In the genomic region with DNA sequence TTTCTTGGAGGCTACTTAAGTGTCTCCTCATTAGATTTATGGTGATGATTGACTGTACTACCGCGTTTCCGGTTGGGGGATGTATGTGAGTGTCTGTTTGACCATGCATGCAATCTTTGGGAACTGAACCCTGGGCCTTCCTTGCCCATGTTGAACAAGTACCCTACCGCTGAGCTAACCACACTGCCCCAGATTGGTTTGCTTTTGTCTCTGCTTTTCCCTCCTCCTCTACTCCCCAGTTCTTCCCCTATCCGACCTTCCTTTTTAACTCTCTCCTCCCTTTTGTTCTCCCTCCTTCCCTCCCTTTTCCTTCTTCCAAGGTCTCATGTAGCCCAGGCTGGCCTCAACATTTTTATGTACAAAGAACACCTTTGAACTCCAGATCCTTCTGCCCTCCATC, we compare ENCODE assay signal across 9 mouse cellular contexts. TPM values are rescaled to one million over a fixed set of nuclear protein-coding genes. Genes with fewer than 3 reads are reported as not detected.
A peak's percentile ranks its signal among the peaks of the same experiment; 100 is the strongest.
DNase-seq lines count a peak whose midpoint lies in the region; ATAC-seq and TF ChIP-seq lines count a peak whose summit lies in the region.
"Had no signal": no experiment of that assay in that cellular context is flagged by ENCODE, and none has a peak within 500 bp of the region (broad histone marks: within the 10 kb centered on the region; RNA-seq: fewer than 3 reads in every experiment).

No protein-coding gene starts in this region.

- peak overlapping the region; percentile 75 for H3K4me3 ChIP-seq in ES-Bruce4 (ENCODE audit: low read depth, low read length)
- 0 out of 2 replicates have a peak overlapping the region, but pooled peaks have one; percentile 3 for H3K4me3 ChIP-seq in forebrain, postnatal 0 days (ENCODE audit: low read depth, low read length)
- H3K4me3 ChIP-seq in liver, embryonic 15.5 days (replicated peaks): peak overlapping the region; percentile 77

- H3K4me2 ChIP-seq in forebrain, postnatal 0 days (ENCODE audit: low read depth): no peak overlapping the region
- peak overlapping the region; percentile 81 for H3K4me2 ChIP-seq in liver, embryonic 15.5 days

- peak overlapping the region; percentile 73 for H3K9ac ChIP-seq in ES-Bruce4 (ENCODE audit: low read depth, poor library complexity, severe bottlenecking)
- 0 out of 2 replicates have a peak overlapping the region, but pooled peaks have one; percentile 31 for H3K9ac ChIP-seq in forebrain, postnatal 0 days
- H3K9ac ChIP-seq in liver, embryonic 15.5 days: peak overlapping the region; percentile 77

- H3K27me3 ChIP-seq in ES-Bruce4 (ENCODE audit: control insufficient read depth, insufficient read depth, low read length, poor library complexity, severe bottlenecking): no peaks in the 10 kb centered on the region
- H3K27me3 ChIP-seq in forebrain, postnatal 0 days (ENCODE audit: insufficient read depth, low read length): no peaks in the 10 kb centered on the region
- no peaks in the 10 kb centered on the region for H3K27me3 ChIP-seq in liver, embryonic 15.5 days

- H3K4me1 ChIP-seq in ES-Bruce4 (ENCODE audit: control insufficient read depth, insufficient read depth, low read length): no peaks in the 10 kb centered on the region
- 0 out of 2 replicates have a peak, but pooled peaks cover 5% of the 10 kb centered on the region for H3K4me1 ChIP-seq in forebrain, postnatal 0 days (ENCODE audit: insufficient read depth)
- peaks cover 20% of the 10 kb centered on the region for H3K4me1 ChIP-seq in liver, embryonic 15.5 days (replicated peaks)

- peaks cover 10% of the 10 kb centered on the region; the same call in 1 of the 2 replicates for H3K36me3 ChIP-seq in ES-Bruce4 (ENCODE audit: control insufficient read depth, insufficient read depth, low read length, poor library complexity, severe bottlenecking)
- no peaks in the 10 kb centered on the region for H3K36me3 ChIP-seq in forebrain, postnatal 0 days (ENCODE audit: insufficient read depth)
- peaks cover 36% of the 10 kb centered on the region for H3K36me3 ChIP-seq in liver, embryonic 15.5 days (replicated peaks)

- no peak for TF ChIP-seq EP300 in ES-Bruce4 (IDR thresholded peaks at IDR 0.05; ENCODE audit: insufficient read depth, low read depth, low read length)

- ATAC-seq in forebrain, postnatal 0 days: no peak
- no peak for ATAC-seq in liver, embryonic 15.5 days (ENCODE audit: insufficient read depth)
- ATAC-seq in erythroid progenitor cell, adult 5-6 weeks (replicated peaks; ENCODE audit: low FRiP score, poor library complexity, severe bottlenecking): no peak

- TF ChIP-seq POLR2A in ES-Bruce4 (IDR thresholded peaks at IDR 0.05; ENCODE audit: insufficient read depth, low read length): no peak

- peak; percentile 64 for DNase-seq in A20 (ENCODE audit: low read depth, low spot score)
- DNase-seq in forebrain, postnatal 0 days: no peak
- DNase-seq in gastrocnemius, postnatal 25 days: no peak
- no peak for DNase-seq in frontal cortex, postnatal 14 days (ENCODE audit: low spot score in 2 of 2)
- DNase-seq in kidney, postnatal 36 days: no peak
- DNase-seq: cerebellum, adult 11 months had no signal

- 4% methylated on average over 5 of the region's 5 CpGs for WGBS in forebrain, postnatal 0 days
- 1% methylated on average over 5 of the region's 5 CpGs for WGBS in liver, embryonic 15.5 days (ENCODE audit: insufficient replicate concordance)

- H3K27ac ChIP-seq in ES-Bruce4 (ENCODE audit: insufficient read depth, low read length): no peak overlapping the region
- no peak overlapping the region for H3K27ac ChIP-seq in forebrain, postnatal 0 days (ENCODE audit: low read depth, low read length)
- no peak overlapping the region; the same call in 1 of the 2 replicates for H3K27ac ChIP-seq in liver, embryonic 15.5 days (replicated peaks)

- no peak for TF ChIP-seq CTCF in ES-Bruce4 (IDR thresholded peaks at IDR 0.05; ENCODE audit: low read depth, low read length)
- TF ChIP-seq CTCF in forebrain, postnatal 0 days (IDR thresholded peaks at IDR 0.05; ENCODE audit: low read depth): no peak

- H3K9me3 ChIP-seq in ES-Bruce4 (replicated peaks; ENCODE audit: control insufficient read depth, insufficient read depth, low read length, poor library complexity, severe bottlenecking): no peaks in the 10 kb centered on the region
- no peaks in the 10 kb centered on the region for H3K9me3 ChIP-seq in forebrain, postnatal 0 days (ENCODE audit: low read length)
- H3K9me3 ChIP-seq in liver, embryonic 15.5 days (replicated peaks): no peaks in the 10 kb centered on the region

RNA-seq across cellular contexts. Expression of gene Pclaf, which starts 1.1 kb away (rescaled TPM):
- 73.7 and 76.4 TPM in 2 replicates for polyA plus RNA-seq in ES-Bruce4 (2011; ENCODE audit: insufficient read depth, insufficient read length, low read depth, missing spikeins)
- 10.1 and 12.8 TPM in 2 replicates for total RNA-seq in forebrain, postnatal 0 days (2014; rRNA removed)
- 14.5 and 17.2 TPM in 2 replicates for polyA plus RNA-seq in forebrain, postnatal 0 days (2015; fragmentation: Nextera tagmentation; extraction: Ambion mirVana)
- polyA plus RNA-seq in liver, embryonic 15.5 days (2015; fragmentation: Nextera tagmentation; extraction: Ambion mirVana): 77.9 and 88.8 TPM in 2 replicates
- 85.4 and 127 TPM in 2 replicates for total RNA-seq in erythroid progenitor cell, adult 5-6 weeks (2015; ENCODE audit: low replicate concordance)
- total RNA-seq in erythroid progenitor cell, adult 5-6 weeks (2017; ENCODE audit: low replicate concordance): 132 and 204 TPM in 2 replicates
- total RNA-seq in gastrocnemius, postnatal 25 days (2021): under 1 TPM; 0.28 to 0.94 TPM

RNA-seq across cellular contexts. Expression of gene Trip4, which starts 17.5 kb away (rescaled TPM):
- 31.0 and 37.4 TPM in 2 replicates for polyA plus RNA-seq in ES-Bruce4 (2011; ENCODE audit: insufficient read depth, insufficient read length, low read depth, missing spikeins)
- total RNA-seq in forebrain, postnatal 0 days (2014; rRNA removed): 29.4 and 41.9 TPM in 2 replicates
- 15.3 and 22.6 TPM in 2 replicates for polyA plus RNA-seq in forebrain, postnatal 0 days (2015; fragmentation: Nextera tagmentation; extraction: Ambion mirVana)
- polyA plus RNA-seq in liver, embryonic 15.5 days (2015; fragmentation: Nextera tagmentation; extraction: Ambion mirVana): 10.0 and 10.9 TPM in 2 replicates
- 9.2 and 10.8 TPM in 2 replicates for total RNA-seq in erythroid progenitor cell, adult 5-6 weeks (2015; ENCODE audit: low replicate concordance)
- total RNA-seq in erythroid progenitor cell, adult 5-6 weeks (2017; ENCODE audit: low replicate concordance): 10.1 and 13.3 TPM in 2 replicates
- total RNA-seq in gastrocnemius, postnatal 25 days (2021): 10 to 100 TPM; 11.8 to 13.1 TPM

RNA-seq across cellular contexts. Expression of gene Csnk1g1, which starts 17.6 kb away (rescaled TPM):
- polyA plus RNA-seq in ES-Bruce4 (2011; ENCODE audit: insufficient read depth, insufficient read length, low read depth, missing spikeins): 56.1 and 69.5 TPM in 2 replicates
- 25.5 and 26.5 TPM in 2 replicates for total RNA-seq in forebrain, postnatal 0 days (2014; rRNA removed)
- polyA plus RNA-seq in forebrain, postnatal 0 days (2015; fragmentation: Nextera tagmentation; extraction: Ambion mirVana): 8.0 and 14.5 TPM in 2 replicates
- 3.1 and 3.7 TPM in 2 replicates for polyA plus RNA-seq in liver, embryonic 15.5 days (2015; fragmentation: Nextera tagmentation; extraction: Ambion mirVana)
- 11.7 and 25.9 TPM in 2 replicates for total RNA-seq in erythroid progenitor cell, adult 5-6 weeks (2015; ENCODE audit: low replicate concordance)
- 15.9 and 29.7 TPM in 2 replicates for total RNA-seq in erythroid progenitor cell, adult 5-6 weeks (2017; ENCODE audit: low replicate concordance)
- 1 to 10 TPM; 6.8 to 7.3 TPM for total RNA-seq in gastrocnemius, postnatal 25 days (2021)

Comparison
In these comparisons a context has a peak if more than half of its experiments do, and no peak if none do; other contexts are left out.
1. H3K4me3 ChIP-seq: peak in every context shown above with its lines; median percentile 77 in liver, embryonic 15.5 days; 75 in ES-Bruce4; 3 in forebrain, postnatal 0 days.